Mouse (Mus musculus) forebrain, embryonic 14.5 days (tissue): ENCODE data around the gene Psmd2. TPM values are rescaled to one million over a fixed set of nuclear protein-coding genes. Genes with fewer than 3 reads are reported as not detected.
A peak's percentile ranks its signal among the peaks of the same experiment; 100 is the strongest.

Experiments used
- ATAC-seq: fragments of 200-750 bp; cut with Nextera tagmentation; 2 replicates; pipeline ENCODE4 v1.8.0; 2017; ENCODE audit warnings: mild to moderate bottlenecking, moderate library complexity
- DNase-seq: peaks from one replicate; pipeline ENCODE4 v3.0.0-alpha.2; 2015; ENCODE audit warnings: low spot score
- H3K27ac ChIP-seq: fragments of 300-500 bp; sonication (generic); 2 replicates; pipeline ENCODE4 v1.5.1; 2014; ENCODE audit warnings: low read depth, mild to moderate bottlenecking, control low read depth, low read length, moderate library complexity
- H3K27me3 ChIP-seq: fragments of 300-500 bp; sonication (generic); replicated peaks from 2 replicates; pipeline ENCODE4 v1.6.1; 2014; ENCODE audit warnings: low read length, control low read depth, mixed read lengths; ENCODE audit not compliant: control insufficient read depth, insufficient read depth
- H3K36me3 ChIP-seq: fragments of 300-500 bp; sonication (generic); 2 replicates; pipeline ENCODE4 v1.6.1; 2014; ENCODE audit warnings: low read length, control low read depth; ENCODE audit not compliant: control insufficient read depth, insufficient read depth
- H3K4me1 ChIP-seq: fragments of 300-500 bp; sonication (generic); 2 replicates; pipeline ENCODE4 v1.6.1; 2014; ENCODE audit warnings: antibody characterized with exemption, low read length, control low read depth; ENCODE audit not compliant: control insufficient read depth, insufficient read depth
- H3K4me2 ChIP-seq: fragments of 300-500 bp; sonication (generic); 2 replicates; pipeline ENCODE4 v1.6.1; 2014; ENCODE audit warnings: mild to moderate bottlenecking, control low read depth, low read length
- H3K4me3 ChIP-seq: fragments of 300-500 bp; sonication (generic); 2 replicates; pipeline ENCODE4 v1.5.1; 2014; ENCODE audit warnings: low read depth, low read length, control low read depth
- H3K9ac ChIP-seq: fragments of 300-500 bp; sonication (generic); 2 replicates; pipeline ENCODE4 v1.6.1; 2014; ENCODE audit warnings: mild to moderate bottlenecking, low read length, control low read depth, moderate library complexity
- H3K9me3 ChIP-seq: fragments of 300-500 bp; sonication (generic); replicated peaks from 2 replicates; pipeline ENCODE4 v1.6.1; 2016; ENCODE audit warnings: low read length, control low read depth, mixed read lengths; ENCODE audit not compliant: control insufficient read depth
- WGBS: fragments of 180-500 bp; shearing (Covaris S2); extraction: QIAGEN DNeasy Blood & Tissue Kit; methylation state at CpG from one replicate; pipeline ENCODE4 v1.1.7; 2014; 5-methylcytosine and 5-hydroxymethylcytosine counted together
- polyA plus RNA-seq: library from polyadenylated mRNA; unstranded; fragments of >200 nt; fragmentation: Nextera tagmentation; extraction: Ambion mirVana; gene quantifications from 2 replicates; pipeline ENCODE4 v1.2.1, GENCODE M21; 2014

Gene Psmd2
- polyA plus RNA-seq, 1 experiment from 2014 or later = 354 TPM

DNA sequence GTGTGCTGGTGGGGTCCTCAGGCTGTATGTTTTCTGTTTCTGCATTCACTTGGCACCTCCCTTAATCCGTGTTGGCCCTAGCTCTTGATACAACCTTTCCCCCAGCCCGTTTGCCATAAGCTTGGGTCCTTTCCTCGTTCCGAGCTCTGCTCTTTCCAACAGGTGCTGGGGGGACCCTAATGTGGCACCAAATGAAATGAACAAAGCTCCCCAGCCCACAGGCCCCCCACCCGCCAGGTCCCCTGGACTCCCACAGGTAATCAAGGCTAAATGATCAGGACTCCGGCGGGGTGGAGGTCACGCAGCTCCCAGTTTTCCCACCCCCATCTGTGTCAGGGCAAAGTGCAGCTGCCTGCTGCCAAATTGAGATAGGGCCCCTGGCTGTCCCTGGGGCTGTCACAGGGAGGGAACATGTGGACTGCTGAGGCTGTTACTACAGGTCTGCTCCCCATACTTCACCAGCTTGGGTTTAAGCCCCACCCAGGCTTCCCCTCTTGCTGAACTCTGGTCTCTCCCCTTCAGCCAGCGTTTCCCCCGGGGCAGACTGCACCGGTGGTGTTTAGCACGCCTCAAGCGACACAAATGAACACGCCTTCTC lies 22.4 kb downstream of the Psmd2 start:
- ATAC-seq = no peak
- no peaks in the 10 kb centered on the region for H3K9me3 ChIP-seq
- no peaks in the 10 kb centered on the region for H3K27me3 ChIP-seq
- H3K36me3 ChIP-seq = peaks cover 41% of the 10 kb centered on the region
- H3K4me2 ChIP-seq = peak overlapping the region; percentile 93
- peak overlapping the region; percentile 96 for H3K9ac ChIP-seq
- WGBS = 10% methylated on average over 14 of the region's 14 CpGs
- peak overlapping the region; percentile 92 for H3K4me3 ChIP-seq
- no peak for DNase-seq
- H3K4me1 ChIP-seq = peaks cover 9% of the 10 kb centered on the region
- peak overlapping the region; percentile 87; the same call in 1 of the 2 replicates for H3K27ac ChIP-seq

GRCm38 (mm10) chr16:20675213-20675612 lies 23.8 kb downstream of the Psmd2 start:
- WGBS = 93% methylated on average over 6 of the region's 6 CpGs
- no peak overlapping the region for H3K9ac ChIP-seq
- H3K4me2 ChIP-seq = no peak overlapping the region
- DNase-seq = no peak
- no peaks in the 10 kb centered on the region for H3K27me3 ChIP-seq
- peaks cover 55% of the 10 kb centered on the region for H3K36me3 ChIP-seq
- no peak overlapping the region for H3K4me3 ChIP-seq
- ATAC-seq = no peak
- no peaks in the 10 kb centered on the region for H3K9me3 ChIP-seq
- H3K4me1 ChIP-seq = peaks cover 9% of the 10 kb centered on the region
- H3K27ac ChIP-seq = no peak overlapping the region

- 85% methylated on average over 4 of the region's 4 CpGs for WGBS
- ATAC-seq (no peak), DNase-seq (peak; percentile 29)
- Histone ChIP-seq H3K27me3 (no peaks in the 10 kb centered on the region), H3K36me3 (peaks cover 70% of the 10 kb centered on the region), H3K4me1 (peaks cover 9% of the 10 kb centered on the region), H3K4me2 (no peak overlapping the region), H3K27ac (no peak overlapping the region), H3K9ac (no peak overlapping the region), H3K4me3 (no peak overlapping the region), H3K9me3 (no peaks in the 10 kb centered on the region)
Observed at GRCm38 (mm10) chr16:20676702-20677101, 25.2 kb downstream of the Psmd2 start.

- no peak overlapping the region for H3K27ac ChIP-seq
- no peak for ATAC-seq
- H3K36me3 ChIP-seq = peaks cover 76% of the 10 kb centered on the region
- no peak overlapping the region for H3K4me2 ChIP-seq
- 91% methylated on average over 5 of the region's 5 CpGs for WGBS
- no peak for DNase-seq
- no peak overlapping the region for H3K4me3 ChIP-seq
- no peak overlapping the region for H3K9ac ChIP-seq
- peaks cover 9% of the 10 kb centered on the region for H3K4me1 ChIP-seq
- H3K9me3 ChIP-seq = no peaks in the 10 kb centered on the region
- H3K27me3 ChIP-seq = no peaks in the 10 kb centered on the region
Observed at GRCm38 (mm10) chr16:20677380-20677779, 25.9 kb downstream of the Psmd2 start.

GRCm38 (mm10) chr16:20677974-20678675 lies 26.7 kb downstream of the Psmd2 start:
- H3K4me2 ChIP-seq = no peak overlapping the region
- no peak overlapping the region for H3K4me3 ChIP-seq
- no peaks in the 10 kb centered on the region for H3K27me3 ChIP-seq
- no peaks in the 10 kb centered on the region for H3K9me3 ChIP-seq
- no peak for ATAC-seq
- peaks cover 9% of the 10 kb centered on the region for H3K4me1 ChIP-seq
- H3K36me3 ChIP-seq = peaks cover 84% of the 10 kb centered on the region
- WGBS = 65% methylated on average over 10 of the region's 10 CpGs
- DNase-seq = peak; percentile 47
- no peak overlapping the region for H3K9ac ChIP-seq
- no peak overlapping the region for H3K27ac ChIP-seq

DNA sequence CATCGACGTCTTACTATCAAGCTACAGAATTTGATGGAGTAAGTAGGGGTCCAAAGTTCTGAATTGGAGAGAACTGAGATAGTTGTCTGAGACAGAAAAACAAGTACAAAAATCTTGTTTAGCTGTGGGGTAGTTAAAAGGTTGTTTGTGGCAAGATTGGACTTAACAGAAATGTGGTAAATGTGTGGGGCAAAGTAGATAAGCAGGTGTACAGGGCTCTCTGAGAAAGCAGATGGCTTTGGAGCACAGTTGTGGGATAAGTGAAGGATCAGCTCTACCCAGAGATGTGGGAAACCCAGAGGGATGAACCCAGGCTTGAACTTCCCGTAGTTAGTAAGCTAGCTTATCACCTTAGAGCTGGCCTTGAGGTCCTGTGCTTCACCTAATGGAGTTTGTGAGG lies 39.3 kb downstream of the Psmd2 start:
- H3K4me2 ChIP-seq = no peak overlapping the region
- ATAC-seq (no peak), DNase-seq (no peak)
- H3K27me3 ChIP-seq = no peaks in the 10 kb centered on the region
- H3K9ac ChIP-seq = no peak overlapping the region
- peaks cover 65% of the 10 kb centered on the region for H3K36me3 ChIP-seq
- peaks cover 15% of the 10 kb centered on the region for H3K4me1 ChIP-seq
- H3K27ac ChIP-seq = no peak overlapping the region
- 92% methylated on average over 3 of the region's 3 CpGs for WGBS
- no peaks in the 10 kb centered on the region for H3K9me3 ChIP-seq
- no peak overlapping the region for H3K4me3 ChIP-seq

GRCm38 (mm10) chr16:20691617-20692016 lies 40.2 kb downstream of the Psmd2 start:
- H3K27me3 ChIP-seq = no peaks in the 10 kb centered on the region
- H3K9me3 ChIP-seq = no peaks in the 10 kb centered on the region
- H3K4me1 ChIP-seq = peaks cover 18% of the 10 kb centered on the region
- H3K4me2 ChIP-seq = no peak overlapping the region
- ATAC-seq (no peak), DNase-seq (no peak)
- WGBS = 89% methylated on average over 1 of the region's 1 CpGs
- no peak overlapping the region for H3K27ac ChIP-seq
- no peak overlapping the region for H3K4me3 ChIP-seq
- peaks cover 57% of the 10 kb centered on the region for H3K36me3 ChIP-seq
- H3K9ac ChIP-seq = no peak overlapping the region

- Histone ChIP-seq H3K27me3 (no peaks in the 10 kb centered on the region), H3K9ac (peak overlapping the region; percentile 79; the same call in 1 of the 2 replicates), H3K4me1 (peaks cover 21% of the 10 kb centered on the region), H3K9me3 (no peaks in the 10 kb centered on the region), H3K36me3 (peaks cover 49% of the 10 kb centered on the region), H3K4me3 (0 out of 2 replicates have a peak overlapping the region, but pooled peaks have one; percentile 57), H3K27ac (peak overlapping the region; percentile 93), H3K4me2 (peak overlapping the region; percentile 88; the same call in 1 of the 2 replicates)
- DNase-seq (no peak), ATAC-seq (no peak)
- 47% methylated on average over 16 of the region's 16 CpGs for WGBS
Observed at GRCm38 (mm10) chr16:20692241-20692965, 41.0 kb downstream of the Psmd2 start.
